In the genomic region with DNA sequence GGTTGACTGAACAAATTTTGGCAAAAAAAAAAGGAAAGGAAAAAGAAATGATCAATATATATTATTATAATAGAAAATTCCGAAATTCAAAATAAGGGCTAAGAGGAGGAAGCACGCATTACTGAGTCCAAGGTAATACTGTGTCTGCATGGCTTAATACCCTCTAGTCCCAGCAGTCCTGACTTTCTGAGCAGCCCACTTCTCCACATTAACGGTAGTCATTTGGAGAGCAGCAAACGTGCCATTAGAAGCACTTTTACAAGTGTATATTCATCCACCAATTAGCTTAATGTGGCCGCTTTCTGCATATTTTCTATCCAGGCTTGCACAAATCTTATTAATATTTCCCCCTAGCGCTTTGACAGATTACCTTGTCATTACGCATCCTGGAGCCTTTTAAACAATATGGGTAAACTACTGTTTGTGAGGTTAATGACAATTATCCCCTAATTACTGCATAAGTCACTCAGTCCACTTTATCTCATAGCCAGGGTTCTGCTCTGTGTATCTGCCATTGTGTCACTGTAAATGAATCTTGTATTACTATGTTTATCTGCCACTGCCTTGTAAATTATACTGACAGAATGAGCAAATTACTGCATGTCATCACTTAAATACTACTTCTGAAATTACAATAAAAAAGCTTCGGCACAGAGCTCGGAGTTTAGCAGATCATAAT, we compare ENCODE assay signal across 18 mouse cellular contexts.
"Had no signal": no experiment of that assay in that cellular context is flagged by ENCODE, and none has a peak within 500 bp of the region (broad histone marks: within the 10 kb centered on the region; RNA-seq: fewer than 3 reads in every experiment).

No protein-coding gene starts in this region.

- H3K27me3 ChIP-seq: kidney, embryonic 15.5 days; limb, embryonic 12.5 days; limb, embryonic 15.5 days; midbrain, embryonic 12.5 days had no signal

- H3K9ac ChIP-seq: kidney, embryonic 15.5 days; limb, embryonic 12.5 days; limb, embryonic 15.5 days; liver, embryonic 14.5 days; liver, postnatal 0 days; lung, embryonic 14.5 days; midbrain, embryonic 12.5 days had no signal

- H3K4me2 ChIP-seq: kidney, embryonic 15.5 days; limb, embryonic 12.5 days; limb, embryonic 15.5 days; liver, embryonic 11.5 days; lung, embryonic 14.5 days; midbrain, embryonic 12.5 days had no signal

- H3K4me1 ChIP-seq: kidney, embryonic 15.5 days; limb, embryonic 15.5 days; midbrain, embryonic 12.5 days had no signal

- ATAC-seq: liver, postnatal 0 days; lung, postnatal 0 days; midbrain, embryonic 16.5 days had no signal

- H3K36me3 ChIP-seq: kidney, embryonic 15.5 days; limb, embryonic 12.5 days; limb, embryonic 15.5 days; midbrain, embryonic 12.5 days had no signal

- DNase-seq: kidney, adult 18-20 months; kidney, postnatal 14 days; kidney, postnatal 4 days; left cerebral cortex, postnatal 4 days; liver, postnatal 0 days; lung, embryonic 14.5 days; right cerebral cortex, postnatal 25 days; thymus, adult 18-20 months; thymus, postnatal 36 days had no signal

- H3K27ac ChIP-seq: kidney, embryonic 15.5 days; limb, embryonic 12.5 days; limb, embryonic 15.5 days; liver, embryonic 14.5 days; midbrain, embryonic 12.5 days had no signal

- H3K9me3 ChIP-seq: kidney, embryonic 15.5 days; limb, embryonic 12.5 days; limb, embryonic 15.5 days; midbrain, embryonic 12.5 days had no signal

- H3K4me3 ChIP-seq: kidney, embryonic 15.5 days; limb, embryonic 12.5 days; limb, embryonic 15.5 days; midbrain, embryonic 12.5 days; myocyte had no signal
